Mouse (Mus musculus) forebrain, embryonic 16.5 days (tissue): ENCODE measurements around the gene Fpgs. TPM values are rescaled to one million over a fixed set of nuclear protein-coding genes. Genes with fewer than 3 reads are reported as not detected.
A peak's percentile ranks its signal among the peaks of the same experiment; 100 is the strongest.

Source experiments
- ATAC-seq: fragments of 200-750 bp; cut with Nextera tagmentation; 2 replicates; pipeline ENCODE4 v1.8.0; 2017; ENCODE audit warnings: mild to moderate bottlenecking, moderate library complexity
- H3K27ac ChIP-seq: fragments of 300-500 bp; sonication (generic); 2 replicates; pipeline ENCODE4 v1.5.1; 2014; ENCODE audit warnings: low read length, control low read depth
- H3K27me3 ChIP-seq: fragments of 300-500 bp; sonication (generic); replicated peaks from 2 replicates; pipeline ENCODE4 v1.6.1; 2014; ENCODE audit warnings: low read length; ENCODE audit not compliant: control insufficient read depth, insufficient read depth
- H3K36me3 ChIP-seq: fragments of 300-500 bp; sonication (generic); 2 replicates; pipeline ENCODE4 v1.6.1; 2014; ENCODE audit not compliant: control insufficient read depth, insufficient read depth
- H3K4me1 ChIP-seq: fragments of 300-500 bp; sonication (generic); replicated peaks from 2 replicates; pipeline ENCODE4 v1.6.1; 2014; ENCODE audit warnings: low read length; ENCODE audit not compliant: control insufficient read depth, insufficient read depth
- H3K4me2 ChIP-seq: fragments of 300-500 bp; sonication (generic); 2 replicates; pipeline ENCODE4 v1.6.1; 2014; ENCODE audit warnings: mild to moderate bottlenecking, low read length, control low read depth
- H3K4me3 ChIP-seq: fragments of 300-500 bp; sonication (generic); replicated peaks from 2 replicates; pipeline ENCODE4 v1.5.1; 2014; ENCODE audit warnings: mild to moderate bottlenecking, low read length, control low read depth
- H3K9ac ChIP-seq: fragments of 300-500 bp; sonication (generic); replicated peaks from 2 replicates; pipeline ENCODE4 v1.6.1; 2014; ENCODE audit warnings: low read depth, low read length, control low read depth
- H3K9me3 ChIP-seq: fragments of 300-500 bp; sonication (generic); 2 replicates; pipeline ENCODE4 v1.6.1; 2016; ENCODE audit warnings: low read length; ENCODE audit not compliant: control insufficient read depth
- WGBS: fragments of 180-500 bp; shearing (Covaris S2); extraction: QIAGEN DNeasy Blood & Tissue Kit; methylation state at CpG from one replicate; pipeline ENCODE4 v1.1.7; 2014; 5-methylcytosine and 5-hydroxymethylcytosine counted together
- polyA plus RNA-seq: library from polyadenylated mRNA; unstranded; fragments of >200 nt; fragmentation: Nextera tagmentation; extraction: Ambion mirVana; gene quantifications from 2 replicates; pipeline ENCODE4 v1.2.1, GENCODE M21; 2015

The Fpgs gene
- polyA plus RNA-seq, 1 experiment from 2014 or later, result 23.7 TPM

DNA sequence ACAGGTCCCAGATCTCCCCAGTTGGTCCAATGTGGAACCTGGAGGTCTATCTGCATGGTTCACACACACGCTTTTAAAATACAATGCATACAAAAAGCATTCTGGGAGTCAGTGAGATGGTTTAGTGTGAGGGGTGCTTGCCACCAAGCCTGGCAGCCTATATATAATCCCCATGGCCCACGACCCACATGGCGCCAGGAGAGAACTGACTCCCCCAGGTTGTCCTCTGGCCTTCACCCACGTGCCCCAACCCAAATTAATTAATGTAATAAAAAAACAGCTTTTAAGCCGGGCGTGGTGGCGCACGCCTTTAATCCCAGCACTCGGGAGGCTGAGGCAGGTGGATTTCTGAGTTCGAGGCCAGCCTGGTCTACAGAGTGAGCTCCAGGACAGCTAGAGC is 20.2 kb downstream of the Fpgs start:
- Histone ChIP-seq H3K4me3 (no peak overlapping the region), H3K9me3 (no peaks in the 10 kb centered on the region), H3K36me3 (peaks cover 13% of the 10 kb centered on the region), H3K4me1 (no peaks in the 10 kb centered on the region), H3K27me3 (no peaks in the 10 kb centered on the region), H3K4me2 (no peak overlapping the region), H3K9ac (no peak overlapping the region), H3K27ac (no peak overlapping the region)
- ATAC-seq, result no peak
- WGBS, result 91% methylated on average over 10 of the region's 10 CpGs

DNA sequence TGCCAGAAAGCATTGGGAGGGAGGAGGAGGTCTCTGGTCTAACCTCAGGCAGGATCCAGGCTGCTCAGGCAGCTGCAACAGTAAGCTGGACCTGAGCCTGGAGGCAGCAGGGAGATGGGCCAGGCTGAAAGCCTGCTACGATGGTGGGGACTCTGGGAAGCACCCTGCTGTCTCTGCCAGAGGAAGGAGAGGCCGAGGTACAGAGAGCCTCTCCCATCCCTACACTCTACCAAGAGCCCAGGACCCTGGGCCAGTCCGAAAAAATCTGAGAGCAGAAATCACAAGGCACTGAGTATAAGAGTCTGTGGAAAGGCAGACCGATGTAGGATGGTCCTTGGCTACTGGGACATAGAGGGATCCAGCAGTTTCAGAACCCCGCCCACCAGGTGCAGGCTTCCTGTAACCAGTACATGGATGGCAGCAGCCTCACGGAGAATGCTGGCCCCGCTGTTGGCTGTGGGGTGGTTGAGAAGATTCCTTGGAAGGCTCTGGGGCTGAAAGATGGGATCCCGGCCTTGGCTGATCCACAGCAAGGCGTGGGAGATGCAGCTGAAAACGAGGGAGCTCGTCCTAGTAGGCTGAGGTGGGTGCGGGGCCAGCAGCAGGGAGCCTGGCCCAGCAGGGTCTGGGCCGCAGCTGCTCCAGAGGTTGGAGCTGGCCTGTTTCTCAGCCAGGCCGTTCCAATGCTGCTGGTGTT is 21.1 kb downstream of the Fpgs start:
- H3K4me3 ChIP-seq, result no peak overlapping the region
- peaks cover 13% of the 10 kb centered on the region for H3K36me3 ChIP-seq
- no peak for ATAC-seq
- no peak overlapping the region for H3K9ac ChIP-seq
- no peak overlapping the region for H3K27ac ChIP-seq
- no peaks in the 10 kb centered on the region for H3K4me1 ChIP-seq
- 83% methylated on average over 14 of the region's 14 CpGs for WGBS
- no peaks in the 10 kb centered on the region for H3K9me3 ChIP-seq
- no peaks in the 10 kb centered on the region for H3K27me3 ChIP-seq
- H3K4me2 ChIP-seq, result no peak overlapping the region

DNA sequence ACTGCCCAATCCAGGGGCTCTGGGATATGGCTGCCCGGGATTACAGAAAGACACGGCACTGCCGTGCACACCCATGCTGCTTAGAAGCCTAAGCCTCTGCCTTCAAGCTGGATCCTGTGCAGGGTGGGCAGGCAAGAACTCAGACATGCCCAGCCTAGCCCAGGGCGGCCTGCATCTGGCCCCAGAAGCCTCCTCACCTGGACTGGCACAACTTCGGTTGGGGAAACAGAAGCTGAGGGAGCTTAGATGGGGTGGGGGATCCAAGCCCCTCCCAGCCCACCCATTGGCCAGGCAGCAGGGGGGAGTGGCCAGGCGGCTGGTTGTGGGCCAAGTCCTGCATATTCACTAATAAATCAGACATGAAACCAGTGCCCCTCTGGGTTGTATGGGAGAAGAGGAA is 22.2 kb downstream of the Fpgs start:
- ATAC-seq, result peak; percentile 26; the same call in 1 of the 2 replicates

DNA sequence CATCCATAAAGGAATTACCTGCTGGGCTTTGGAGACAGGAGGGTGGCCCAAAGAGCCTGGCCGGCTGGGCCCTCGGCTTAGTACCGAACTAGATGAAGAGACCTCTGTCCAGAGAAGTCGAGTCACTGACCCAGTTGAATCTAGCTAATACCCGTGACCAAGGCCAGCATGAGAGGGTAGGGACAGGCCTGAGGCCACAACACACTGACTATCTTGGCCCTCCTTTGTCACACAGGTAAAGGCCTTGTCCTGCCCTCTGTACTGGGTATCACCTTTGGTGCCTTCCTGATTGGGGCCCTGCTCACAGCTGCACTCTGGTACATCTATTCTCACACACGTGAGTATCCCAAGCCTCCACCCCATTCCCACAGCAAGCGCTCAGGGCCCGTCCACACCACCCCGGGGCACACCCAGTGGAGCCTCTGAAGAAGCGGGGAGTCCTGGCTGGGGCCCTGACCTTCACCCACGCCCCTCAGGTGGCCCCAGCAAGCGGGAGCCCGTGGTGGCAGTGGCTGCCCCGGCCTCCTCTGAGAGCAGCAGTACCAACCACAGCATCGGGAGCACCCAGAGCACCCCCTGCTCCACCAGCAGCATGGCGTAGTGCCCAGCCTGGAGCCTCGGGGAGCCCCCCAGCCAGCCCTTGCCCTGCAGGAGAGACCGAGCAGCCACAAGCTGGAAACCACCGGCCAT is 22.8 kb downstream of the Fpgs start:
- H3K36me3 ChIP-seq, result peaks cover 8% of the 10 kb centered on the region; the same call in 1 of the 2 replicates
- H3K9me3 ChIP-seq, result no peaks in the 10 kb centered on the region
- H3K4me1 ChIP-seq, result no peaks in the 10 kb centered on the region
- no peak overlapping the region for H3K4me2 ChIP-seq
- no peak overlapping the region for H3K27ac ChIP-seq
- H3K9ac ChIP-seq, result no peak overlapping the region
- no peak overlapping the region for H3K4me3 ChIP-seq
- H3K27me3 ChIP-seq, result no peaks in the 10 kb centered on the region
- no peak for ATAC-seq
- WGBS, result 89% methylated on average over 19 of the region's 19 CpGs

More for the DNA sequence above, 22.2 kb downstream of the Fpgs start:
- 63% methylated on average over 6 of the region's 6 CpGs for WGBS
- Histone ChIP-seq H3K9ac (no peak overlapping the region), H3K27ac (no peak overlapping the region), H3K4me3 (no peak overlapping the region), H3K9me3 (no peaks in the 10 kb centered on the region), H3K27me3 (no peaks in the 10 kb centered on the region), H3K36me3 (peaks cover 13% of the 10 kb centered on the region), H3K4me2 (no peak overlapping the region), H3K4me1 (no peaks in the 10 kb centered on the region)

DNA sequence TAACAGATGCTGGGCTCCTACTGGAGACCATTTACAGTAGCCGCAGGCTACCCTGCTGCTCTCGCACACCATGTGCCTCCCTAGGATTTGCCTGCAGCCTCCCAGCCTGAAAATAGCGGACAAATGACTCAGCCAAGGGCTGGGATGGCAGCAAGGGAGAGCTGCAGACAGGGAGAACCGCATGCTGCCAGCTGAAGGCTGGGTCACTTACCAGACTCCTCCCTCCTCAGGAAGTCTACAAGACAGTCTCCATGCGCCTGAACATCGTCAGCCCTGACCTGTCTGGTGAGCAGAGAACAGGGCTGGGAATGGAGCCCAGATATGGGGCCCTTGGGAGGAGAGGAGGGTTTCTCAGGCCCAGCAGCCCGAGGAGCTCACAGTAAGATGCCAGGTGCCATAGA is 23.9 kb downstream of the Fpgs start:
- Histone ChIP-seq H3K36me3 (peaks cover 7% of the 10 kb centered on the region; the same call in 1 of the 2 replicates), H3K4me3 (no peak overlapping the region), H3K4me2 (no peak overlapping the region), H3K4me1 (no peaks in the 10 kb centered on the region), H3K9me3 (no peaks in the 10 kb centered on the region), H3K27ac (no peak overlapping the region), H3K27me3 (no peaks in the 10 kb centered on the region), H3K9ac (no peak overlapping the region)
- ATAC-seq, result no peak
- WGBS, result 64% methylated on average over 7 of the region's 7 CpGs

DNA sequence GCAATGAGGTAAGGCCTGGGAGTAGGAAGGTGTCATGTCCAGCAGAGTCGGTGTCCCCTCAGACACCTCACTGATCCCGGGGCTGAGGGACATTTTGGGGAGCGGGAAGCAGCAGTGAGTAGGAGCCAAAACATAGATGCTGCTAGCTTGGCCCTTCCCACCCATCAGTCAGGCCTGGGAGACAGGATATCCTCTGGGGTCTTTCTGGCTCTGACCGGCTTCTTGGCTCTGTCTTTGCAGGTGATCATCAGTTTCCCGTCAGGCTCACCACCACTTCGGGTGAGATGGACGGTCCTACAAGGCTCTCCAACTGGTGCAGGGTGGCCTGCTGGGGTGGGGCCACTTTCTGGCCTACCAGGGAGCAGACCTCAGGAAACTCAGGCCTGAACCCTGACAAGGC is 26.3 kb downstream of the Fpgs start:
- no peak overlapping the region for H3K27ac ChIP-seq
- H3K4me2 ChIP-seq, result no peak overlapping the region
- no peaks in the 10 kb centered on the region for H3K27me3 ChIP-seq
- H3K9ac ChIP-seq, result no peak overlapping the region
- no peak overlapping the region for H3K4me3 ChIP-seq
- ATAC-seq, result no peak
- no peaks in the 10 kb centered on the region for H3K4me1 ChIP-seq
- 96% methylated on average over 7 of the region's 7 CpGs for WGBS
- H3K36me3 ChIP-seq, result no peaks in the 10 kb centered on the region
- no peaks in the 10 kb centered on the region for H3K9me3 ChIP-seq

DNA sequence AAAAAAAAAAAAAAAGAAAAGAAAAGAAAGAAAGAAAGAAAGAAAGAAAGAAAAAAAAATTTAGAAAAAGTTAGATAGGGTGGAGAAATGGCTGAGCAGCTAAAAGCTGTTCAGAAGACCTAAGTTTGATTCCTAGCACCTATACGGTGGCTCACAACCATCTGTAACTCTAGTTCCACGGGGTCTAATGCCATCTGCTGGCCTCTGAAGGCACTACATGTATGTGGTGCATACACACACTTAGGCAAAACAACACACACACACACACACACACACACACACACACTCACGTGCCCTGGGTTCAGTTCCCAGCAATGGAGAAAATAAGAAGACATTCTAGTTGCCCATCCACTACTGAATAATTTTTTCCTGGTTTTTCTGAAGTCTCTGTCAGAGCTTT is 27.1 kb downstream of the Fpgs start:
- H3K27ac ChIP-seq, result no peak overlapping the region
- H3K9me3 ChIP-seq, result no peaks in the 10 kb centered on the region
- H3K4me2 ChIP-seq, result no peak overlapping the region
- WGBS, result 84% methylated on average over 3 of the region's 3 CpGs
- H3K36me3 ChIP-seq, result no peaks in the 10 kb centered on the region
- H3K9ac ChIP-seq, result no peak overlapping the region
- no peaks in the 10 kb centered on the region for H3K4me1 ChIP-seq
- no peak for ATAC-seq
- no peak overlapping the region for H3K4me3 ChIP-seq
- no peaks in the 10 kb centered on the region for H3K27me3 ChIP-seq

DNA sequence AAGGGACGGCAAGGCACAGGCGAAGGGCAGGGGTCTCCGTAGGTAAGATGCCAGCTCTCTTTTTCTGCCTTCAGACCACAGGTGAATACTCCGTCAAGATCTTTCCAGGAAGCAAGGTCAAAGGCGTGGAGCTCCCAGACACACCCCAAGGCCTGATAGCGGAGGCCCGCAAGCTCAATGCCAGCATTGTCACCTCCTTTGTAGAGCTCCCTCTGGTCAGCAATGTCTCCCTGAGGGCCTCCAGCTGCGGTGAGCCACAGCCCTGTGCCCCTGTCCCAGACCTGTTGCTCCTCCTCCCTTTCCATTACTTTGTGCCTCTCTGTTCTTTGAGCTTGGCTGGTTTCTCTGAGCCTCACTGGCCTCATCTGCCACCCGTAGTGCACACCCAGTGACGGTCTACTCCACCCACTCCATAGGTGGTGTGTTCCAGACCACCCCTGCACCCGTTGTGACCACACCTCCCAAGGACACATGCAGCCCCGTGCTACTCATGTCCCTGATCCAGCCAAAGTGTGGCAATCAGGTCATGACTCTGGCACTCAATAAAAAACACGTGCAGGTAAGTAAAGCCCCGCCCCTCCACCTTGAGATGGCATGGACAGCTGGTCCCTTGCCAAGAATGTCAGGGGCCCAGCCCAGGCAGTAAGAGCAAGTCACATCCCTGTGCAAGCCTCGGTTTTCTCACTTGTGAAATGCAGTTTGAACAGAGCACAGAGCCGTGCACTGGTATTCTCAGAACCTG is 30.6 kb downstream of the Fpgs start:
- no peak for ATAC-seq
- Histone ChIP-seq H3K4me2 (no peak overlapping the region), H3K9ac (no peak overlapping the region), H3K36me3 (no peaks in the 10 kb centered on the region), H3K27me3 (no peaks in the 10 kb centered on the region), H3K4me1 (no peaks in the 10 kb centered on the region), H3K4me3 (no peak overlapping the region), H3K27ac (no peak overlapping the region), H3K9me3 (no peaks in the 10 kb centered on the region)
- WGBS, result 80% methylated on average over 16 of the region's 16 CpGs

DNA sequence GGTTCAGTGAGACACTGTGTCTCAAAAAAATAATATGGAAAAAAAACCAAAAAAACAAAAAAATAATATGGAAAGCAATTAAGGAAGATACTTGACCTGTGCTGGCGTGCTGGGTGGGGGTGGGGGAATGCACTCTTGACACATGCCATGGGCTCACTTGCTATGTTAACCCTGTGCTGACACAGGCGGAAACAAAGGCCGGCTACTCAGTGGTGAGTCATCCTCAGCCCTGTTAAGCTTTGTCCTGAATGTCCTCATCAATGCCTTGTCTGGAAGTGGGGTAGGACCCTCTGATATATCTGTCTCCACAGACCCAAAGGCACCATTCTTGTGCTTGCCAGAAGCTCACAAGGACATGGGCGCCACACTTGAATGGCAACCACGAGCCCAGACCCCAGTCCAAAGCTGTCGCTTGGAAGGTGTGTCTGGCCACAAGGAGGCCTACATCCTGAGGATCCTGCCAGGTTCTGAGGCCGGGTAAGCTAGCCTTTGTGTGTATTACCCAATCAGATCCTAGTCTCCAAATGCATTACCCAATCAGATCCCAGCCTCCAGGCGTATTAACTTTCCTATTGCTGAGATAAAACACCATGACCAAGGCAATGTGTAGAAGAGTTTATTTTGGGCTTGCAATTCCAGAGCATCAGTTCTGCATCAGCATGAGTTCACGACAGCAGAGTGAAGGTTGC is 31.9 kb downstream of the Fpgs start:
- H3K9me3 ChIP-seq, result no peaks in the 10 kb centered on the region
- no peaks in the 10 kb centered on the region for H3K36me3 ChIP-seq
- ATAC-seq, result no peak
- no peaks in the 10 kb centered on the region for H3K27me3 ChIP-seq
- 68% methylated on average over 9 of the region's 9 CpGs for WGBS
- H3K4me2 ChIP-seq, result no peak overlapping the region
- H3K4me3 ChIP-seq, result no peak overlapping the region
- H3K9ac ChIP-seq, result no peak overlapping the region
- H3K4me1 ChIP-seq, result no peaks in the 10 kb centered on the region
- no peak overlapping the region for H3K27ac ChIP-seq
